In the genomic region with DNA sequence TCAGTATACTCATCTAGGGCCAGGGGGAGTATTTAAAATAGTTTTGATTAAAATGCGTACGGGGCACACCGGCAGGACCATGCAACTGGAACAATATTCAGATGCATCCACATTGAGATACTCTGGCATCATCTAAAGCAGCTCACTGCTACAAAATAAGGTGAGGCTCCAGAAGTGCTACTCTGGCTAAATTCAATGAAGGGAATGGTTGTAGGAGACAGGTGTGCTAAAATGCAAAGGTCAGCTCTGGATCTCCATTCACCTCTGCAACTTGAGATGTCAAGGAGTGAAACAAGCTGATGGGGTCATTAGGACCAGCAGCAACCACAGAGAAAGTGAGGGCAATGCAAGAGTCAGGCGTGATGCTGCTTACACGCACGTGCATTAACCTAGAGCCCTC, we compare ENCODE assay signal across 24 mouse cellular contexts. TPM values are rescaled to one million over a fixed set of nuclear protein-coding genes. Genes with fewer than 3 reads are reported as not detected.
DNase-seq lines count a peak whose midpoint lies in the region; ATAC-seq and TF ChIP-seq lines count a peak whose summit lies in the region.
"Had no signal": no experiment of that assay in that cellular context is flagged by ENCODE, and none has a peak within 500 bp of the region (broad histone marks: within the 10 kb centered on the region; RNA-seq: fewer than 3 reads in every experiment).

No protein-coding gene starts in this region.

- H3K4me1 ChIP-seq in hindbrain, embryonic 14.5 days (replicated peaks; ENCODE audit: control insufficient read depth, insufficient read depth, low read length): peaks cover 24% of the 10 kb centered on the region
- H3K4me1 ChIP-seq in hindbrain, embryonic 10.5 days (replicated peaks): peaks cover 27% of the 10 kb centered on the region
- H3K4me1 ChIP-seq in embryonic facial prominence, embryonic 10.5 days: peaks cover 35% of the 10 kb centered on the region
- peaks cover 17% of the 10 kb centered on the region for H3K4me1 ChIP-seq in embryonic facial prominence, embryonic 13.5 days
- H3K4me1 ChIP-seq in midbrain, embryonic 16.5 days (ENCODE audit: control insufficient read depth, insufficient read depth, low read length): peaks cover 25% of the 10 kb centered on the region
- H3K4me1 ChIP-seq in cerebellum, adult 2 months (ENCODE audit: control insufficient read depth, insufficient read depth, low read length): peaks cover 11% of the 10 kb centered on the region; the same call in 1 of the 2 replicates

- H3K36me3 ChIP-seq in hindbrain, embryonic 14.5 days (replicated peaks; ENCODE audit: control insufficient read depth, insufficient read depth): peaks cover 53% of the 10 kb centered on the region
- H3K36me3 ChIP-seq in hindbrain, embryonic 10.5 days: peaks cover 62% of the 10 kb centered on the region
- peaks cover 63% of the 10 kb centered on the region for H3K36me3 ChIP-seq in embryonic facial prominence, embryonic 10.5 days (replicated peaks)
- peaks cover 58% of the 10 kb centered on the region for H3K36me3 ChIP-seq in embryonic facial prominence, embryonic 13.5 days
- H3K36me3 ChIP-seq in midbrain, embryonic 16.5 days (ENCODE audit: control insufficient read depth, insufficient read depth, low read length): peaks cover 34% of the 10 kb centered on the region

- WGBS in hindbrain, embryonic 14.5 days: 95% methylated on average over 6 of the region's 6 CpGs
- 92% methylated on average over 6 of the region's 6 CpGs for WGBS in hindbrain, embryonic 10.5 days
- 93% methylated on average over 6 of the region's 6 CpGs for WGBS in embryonic facial prominence, embryonic 10.5 days
- 90% methylated on average over 6 of the region's 6 CpGs for WGBS in embryonic facial prominence, embryonic 13.5 days
- WGBS in midbrain, embryonic 16.5 days: 92% methylated on average over 6 of the region's 6 CpGs
- 96% methylated on average over 6 of the region's 6 CpGs for WGBS in cerebellum, adult 2 months

- H3K4me2 ChIP-seq in hindbrain, embryonic 14.5 days (replicated peaks): peak overlapping the region; percentile 95
- H3K4me2 ChIP-seq in embryonic facial prominence, embryonic 13.5 days: peak overlapping the region; percentile 92; the same call in 1 of the 2 replicates
- peak overlapping the region; percentile 74 for H3K4me2 ChIP-seq in midbrain, embryonic 16.5 days (ENCODE audit: low read length)

- no peak for DNase-seq in hindbrain, embryonic 14.5 days (ENCODE audit: low spot score)
- DNase-seq in hindbrain, embryonic 10.5 days (ENCODE audit: low spot score): no peak
- no peak for DNase-seq in embryonic facial prominence, embryonic 10.5 days (ENCODE audit: low spot score)
- DNase-seq in gastrocnemius, adult 2 months: no peak
- no peak for DNase-seq in cerebellum, adult 2 months
- DNase-seq: adrenal gland, postnatal 25 days; cerebellum, adult 18-20 months; heart, postnatal 10 days; kidney, postnatal 4 days; liver; right cerebral cortex, adult 18-20 months; thymus, adult 18-20 months had no signal

- TF ChIP-seq POLR2A in cerebellum, adult 2 months (IDR thresholded peaks at IDR 0.05; ENCODE audit: borderline replicate concordance, insufficient read depth, low read length): no peak

- H3K27ac ChIP-seq in hindbrain, embryonic 14.5 days: no peak overlapping the region
- no peak overlapping the region for H3K27ac ChIP-seq in hindbrain, embryonic 10.5 days
- no peak overlapping the region for H3K27ac ChIP-seq in embryonic facial prominence, embryonic 10.5 days (replicated peaks)
- H3K27ac ChIP-seq in embryonic facial prominence, embryonic 13.5 days: no peak overlapping the region
- H3K27ac ChIP-seq in midbrain, embryonic 16.5 days (ENCODE audit: low read length): no peak overlapping the region
- no peak overlapping the region for H3K27ac ChIP-seq in gastrocnemius, adult 2 months
- H3K27ac ChIP-seq in cerebellum, adult 2 months (ENCODE audit: insufficient read depth, low read length): no peak overlapping the region
- H3K27ac ChIP-seq: lung, embryonic 15.5 days; macrophage had no signal

- no peak overlapping the region for H3K9ac ChIP-seq in hindbrain, embryonic 14.5 days
- no peak overlapping the region for H3K9ac ChIP-seq in embryonic facial prominence, embryonic 13.5 days
- no peak overlapping the region for H3K9ac ChIP-seq in midbrain, embryonic 16.5 days (ENCODE audit: low read depth, low read length)
- H3K9ac ChIP-seq: lung, embryonic 15.5 days had no signal

- no peaks in the 10 kb centered on the region for H3K27me3 ChIP-seq in hindbrain, embryonic 14.5 days (ENCODE audit: control insufficient read depth, insufficient read depth, low read length)
- H3K27me3 ChIP-seq in hindbrain, embryonic 10.5 days (ENCODE audit: insufficient read depth, poor library complexity, severe bottlenecking): no peaks in the 10 kb centered on the region
- H3K27me3 ChIP-seq in embryonic facial prominence, embryonic 10.5 days (replicated peaks; ENCODE audit: low read depth, poor library complexity, severe bottlenecking): no peaks in the 10 kb centered on the region
- no peaks in the 10 kb centered on the region for H3K27me3 ChIP-seq in embryonic facial prominence, embryonic 13.5 days
- H3K27me3 ChIP-seq in midbrain, embryonic 16.5 days (ENCODE audit: control insufficient read depth, insufficient read depth, low read depth, low read length): no peaks in the 10 kb centered on the region
- H3K27me3 ChIP-seq in cerebellum, adult 2 months (ENCODE audit: control insufficient read depth, insufficient read depth, low read length): no peaks in the 10 kb centered on the region
- H3K27me3 ChIP-seq: lung, embryonic 15.5 days; Patski had no signal

- intact Hi-C loops in gastrocnemius, adult 2 months (cut with DNase I): loop anchor here (5.0 to 10.0 kb wide), 4 partner anchors 137 to 1928 kb away; a partner anchor contains a TSS

- ATAC-seq in hindbrain, embryonic 14.5 days (ENCODE audit: low FRiP score): no peak
- no peak for ATAC-seq in embryonic facial prominence, embryonic 13.5 days (ENCODE audit: insufficient number of reproducible peaks, insufficient read depth, low FRiP score, low TSS enrichment, low read depth)
- ATAC-seq in midbrain, embryonic 16.5 days: no peak
- ATAC-seq: activated CD4-positive, CD25-positive, alpha-beta regulatory T cell, adult 4 months; Patski had no signal

- H3K4me3 ChIP-seq in hindbrain, embryonic 14.5 days (replicated peaks; ENCODE audit: low read length): no peak overlapping the region
- no peak overlapping the region for H3K4me3 ChIP-seq in hindbrain, embryonic 10.5 days
- H3K4me3 ChIP-seq in embryonic facial prominence, embryonic 10.5 days: 0 out of 2 replicates have a peak overlapping the region, but pooled peaks have one; percentile 19
- H3K4me3 ChIP-seq in embryonic facial prominence, embryonic 13.5 days: no peak overlapping the region
- no peak overlapping the region for H3K4me3 ChIP-seq in midbrain, embryonic 16.5 days (ENCODE audit: low read depth, low read length)
- H3K4me3 ChIP-seq in gastrocnemius, adult 2 months: no peak overlapping the region
- H3K4me3 ChIP-seq in cerebellum, adult 2 months (replicated peaks; ENCODE audit: insufficient read depth, low read depth, low read length): no peak overlapping the region
- H3K4me3 ChIP-seq: lung, embryonic 15.5 days had no signal

- TF ChIP-seq CTCF in gastrocnemius, adult 2 months (IDR thresholded peaks at IDR 0.05): no peak
- no peak for TF ChIP-seq CTCF in cerebellum, adult 2 months (IDR thresholded peaks at IDR 0.05; ENCODE audit: borderline replicate concordance, insufficient read depth, low read depth, low read length)

- H3K9me3 ChIP-seq in hindbrain, embryonic 14.5 days (ENCODE audit: control insufficient read depth, low read length): no peaks in the 10 kb centered on the region
- no peaks in the 10 kb centered on the region for H3K9me3 ChIP-seq in hindbrain, embryonic 10.5 days
- no peaks in the 10 kb centered on the region for H3K9me3 ChIP-seq in embryonic facial prominence, embryonic 10.5 days
- H3K9me3 ChIP-seq in embryonic facial prominence, embryonic 13.5 days: no peaks in the 10 kb centered on the region
- H3K9me3 ChIP-seq in midbrain, embryonic 16.5 days (replicated peaks; ENCODE audit: control insufficient read depth, low read length, poor library complexity, severe bottlenecking): no peaks in the 10 kb centered on the region
- H3K9me3 ChIP-seq: lung, embryonic 15.5 days had no signal

RNA-seq across cellular contexts. Expression of a gene that starts 2.6 kb away (rescaled TPM):
- 96.4 and 106 TPM in 2 replicates for polyA plus RNA-seq in hindbrain, embryonic 14.5 days (2014; fragmentation: Nextera tagmentation; extraction: Ambion mirVana)
- polyA plus RNA-seq in hindbrain, embryonic 10.5 days (2016; fragmentation: Nextera tagmentation; extraction: Ambion mirVana): 114 and 131 TPM in 2 replicates
- polyA plus RNA-seq in embryonic facial prominence, embryonic 10.5 days (2016; fragmentation: Nextera tagmentation; extraction: Ambion mirVana): 138 and 147 TPM in 2 replicates
- 90.9 and 93.1 TPM in 2 replicates for polyA plus RNA-seq in embryonic facial prominence, embryonic 13.5 days (2015; fragmentation: Nextera tagmentation; extraction: Ambion mirVana)
- 105 and 108 TPM in 2 replicates for polyA plus RNA-seq in midbrain, embryonic 16.5 days (2015; fragmentation: Nextera tagmentation; extraction: Ambion mirVana)
- total RNA-seq in gastrocnemius, adult 2 months (2021): 10 to 100 TPM; 37.7 to 44.7 TPM
- polyA plus RNA-seq in cerebellum, adult 2 months (2012; rRNA removed): 32.7 and 36.9 TPM in 2 replicates

RNA-seq across cellular contexts. Expression of a gene that starts 25.7 kb away (rescaled TPM):
- not detected in 2 replicates for polyA plus RNA-seq in hindbrain, embryonic 14.5 days (2014; fragmentation: Nextera tagmentation; extraction: Ambion mirVana)
- not detected in 2 replicates for polyA plus RNA-seq in hindbrain, embryonic 10.5 days (2016; fragmentation: Nextera tagmentation; extraction: Ambion mirVana)
- polyA plus RNA-seq in embryonic facial prominence, embryonic 10.5 days (2016; fragmentation: Nextera tagmentation; extraction: Ambion mirVana): 0.19 TPM in 1 of 2 replicates, not detected in the other
- not detected in 2 replicates for polyA plus RNA-seq in embryonic facial prominence, embryonic 13.5 days (2015; fragmentation: Nextera tagmentation; extraction: Ambion mirVana)
- polyA plus RNA-seq in midbrain, embryonic 16.5 days (2015; fragmentation: Nextera tagmentation; extraction: Ambion mirVana): not detected in 2 replicates
- total RNA-seq in gastrocnemius, adult 2 months (2021): not detected
- 0.27 and 0.49 TPM in 2 replicates for polyA plus RNA-seq in cerebellum, adult 2 months (2012; rRNA removed)
- total RNA-seq: adrenal gland, postnatal 25 days; gastrocnemius, adult 8-10 months; heart, postnatal 10 days; layer of hippocampus, postnatal 14 days had no signal
- polyA plus RNA-seq: activated CD4-positive, CD25-positive, alpha-beta regulatory T cell, adult 4 months; embryonic facial prominence, embryonic 14.5 days; intestine, embryonic 14.5 days; kidney, embryonic 14.5 days; lung, embryonic 15.5 days; macrophage; Patski; small intestine, adult 2 months had no signal
